Mouse (Mus musculus) brain, embryonic 14.5 days (tissue): ENCODE data around the gene Hint3.

Source experiments
- CTCF ChIP-seq: fragments of 200-500 bp; IDR thresholded peaks from 2 replicates; pipeline ENCODE4 v1.5.1; 2012; ENCODE audit warnings: inconsistent platforms, mild to moderate bottlenecking, moderate library complexity, borderline replicate concordance; ENCODE audit not compliant: insufficient read depth, insufficient read length; ENCODE audit errors: extremely low read depth
- POLR2A ChIP-seq: fragments of 200-500 bp; IDR thresholded peaks from 2 replicates; pipeline ENCODE4 v1.6.1; 2012; ENCODE audit warnings: mild to moderate bottlenecking, inconsistent platforms, borderline replicate concordance; ENCODE audit not compliant: poor library complexity, insufficient read depth, insufficient read length, severe bottlenecking; ENCODE audit errors: extremely low read depth

DNA sequence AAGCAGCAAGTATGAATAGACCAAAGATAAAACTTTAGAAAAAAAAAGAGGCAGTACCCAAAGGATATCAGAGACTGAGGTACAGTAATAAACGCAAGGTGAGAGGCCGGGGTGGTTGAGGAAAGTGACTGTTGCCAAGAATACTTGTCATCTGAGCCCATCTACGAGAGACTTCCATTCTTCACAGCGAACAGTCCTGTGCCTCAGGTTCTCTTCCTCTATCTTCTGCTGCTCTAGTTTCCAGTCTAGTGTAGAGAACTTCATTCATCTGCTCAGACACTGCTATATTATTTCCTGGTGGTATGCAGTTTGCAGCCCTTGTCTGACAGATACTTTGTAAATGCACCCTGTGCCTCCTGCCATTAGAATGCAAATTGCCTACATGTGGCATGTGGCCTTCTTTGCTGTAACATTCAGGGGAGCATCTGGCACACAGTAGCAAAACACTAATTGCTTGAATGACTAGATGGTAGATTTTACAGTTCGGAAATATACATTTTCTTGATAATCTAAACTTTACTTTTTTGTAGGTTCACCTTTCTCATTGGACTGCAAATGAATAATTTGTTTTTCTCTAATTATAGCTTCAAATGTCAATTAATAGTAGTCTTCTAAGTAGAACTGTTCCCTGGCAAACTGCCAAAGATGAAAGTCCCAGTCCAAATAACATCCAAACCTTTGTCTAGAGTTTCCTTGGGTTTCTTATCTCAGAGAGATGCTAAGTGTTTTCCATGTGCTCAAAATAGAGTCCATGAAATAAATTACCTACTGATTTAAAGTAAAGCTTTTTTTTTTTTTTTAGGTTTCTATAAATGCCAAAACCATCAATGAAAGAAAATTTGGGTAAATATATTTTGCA is 5.0 kb downstream of the Hint3 start:
- TF ChIP-seq POLR2A (no peak), CTCF (no peak)
